Mouse (Mus musculus): Measurements from ENCODE around the gene Cyp26b1. TPM values are rescaled to one million over a fixed set of nuclear protein-coding genes. Genes with fewer than 3 reads are reported as not detected.

The Cyp26b1 gene
- polyA plus RNA-seq (2015; fragmentation: Nextera tagmentation; extraction: Ambion mirVana) = 2.6 and 7.7 TPM in 2 replicates

DNA sequence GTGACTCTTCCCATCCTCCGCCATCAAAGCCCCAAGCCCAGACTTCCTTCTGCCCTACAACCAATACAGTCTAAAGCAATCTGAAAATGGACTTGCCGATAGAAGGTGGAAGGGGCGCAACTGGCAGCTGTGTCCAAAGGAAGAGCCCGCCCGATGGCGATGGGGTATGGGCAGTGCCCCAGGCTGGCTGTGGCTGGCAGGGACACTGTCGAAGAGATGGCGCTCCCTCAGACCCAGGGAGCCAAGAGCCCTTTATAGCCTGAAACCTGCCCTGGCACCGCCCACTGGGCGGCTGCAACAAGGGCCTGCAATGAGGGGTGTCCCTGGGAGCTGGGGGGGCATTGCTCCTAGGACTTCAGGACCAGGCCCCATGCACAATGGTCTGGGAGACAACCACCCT is at the start of gene Cyp26b1:
TSS of gene Cyp26b1 (minus strand) at position 216 of the 400 bp plus-strand sequence.
- H3K9ac ChIP-seq (replicated peaks; ENCODE audit: low read depth) = no peak within 1 kb of the TSS
- H3K27ac ChIP-seq (ENCODE audit: low read length) = no peak within 1 kb of the TSS
- TF ChIP-seq EP300 (IDR thresholded peaks at IDR 0.05) (no peak), CTCF (IDR thresholded peaks at IDR 0.05) (no peak)
- no peak within 1 kb of the TSS for H3K4me3 ChIP-seq (ENCODE audit: low read depth, low read length)
- H3K9me3 ChIP-seq (ENCODE audit: low read length) = no peaks in the 10 kb centered on the region
- WGBS = 82% methylated on average over 10 of the region's 10 CpGs
- H3K36me3 ChIP-seq (ENCODE audit: insufficient read depth, low read length) = no peaks in the 10 kb centered on the region
- peaks cover 3% of the 10 kb centered on the region; the same call in 1 of the 2 replicates for H3K4me1 ChIP-seq (ENCODE audit: insufficient read depth, low read depth, low read length)
- no peak within 1 kb of the TSS for H3K4me2 ChIP-seq (replicated peaks; ENCODE audit: low read depth, low read length)
- DNase-seq (ENCODE audit: low spot score) (no peak), ATAC-seq (no peak)
- peaks cover 11% of the 10 kb centered on the region for H3K27me3 ChIP-seq (replicated peaks; ENCODE audit: insufficient read depth, low read length)

DNA sequence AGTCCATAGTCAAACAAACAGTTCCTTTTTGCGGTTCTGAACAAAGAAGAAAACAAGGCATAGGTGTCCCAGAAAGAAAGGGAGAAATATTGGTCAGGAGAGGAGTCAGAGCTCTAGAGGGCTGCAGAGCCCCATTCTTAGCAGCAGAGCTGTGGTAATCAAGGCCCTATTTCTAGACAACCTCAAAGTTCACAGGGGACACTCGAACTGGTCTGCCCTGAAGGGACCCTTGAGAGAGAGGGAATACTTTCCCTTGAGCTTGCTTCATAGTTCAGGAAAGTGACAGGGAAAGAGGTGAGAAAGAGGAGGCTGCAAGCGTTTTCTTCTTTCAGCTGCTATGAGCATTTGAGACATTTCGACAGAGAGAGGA is 47.3 kb upstream of the Cyp26b1 start:
- ATAC-seq = peak; percentile 59
- Histone ChIP-seq H3K4me1 (ENCODE audit: insufficient read depth, low read depth, low read length) (peaks cover 12% of the 10 kb centered on the region; the same call in 1 of the 2 replicates), H3K9me3 (ENCODE audit: low read length) (no peaks in the 10 kb centered on the region), H3K36me3 (ENCODE audit: insufficient read depth, low read length) (no peaks in the 10 kb centered on the region), H3K4me3 (ENCODE audit: low read depth, low read length) (no peak overlapping the region), H3K9ac (replicated peaks; ENCODE audit: low read depth) (no peak overlapping the region), H3K27ac (ENCODE audit: low read length) (no peak overlapping the region; the same call in 1 of the 2 replicates), H3K27me3 (replicated peaks; ENCODE audit: insufficient read depth, low read length) (no peaks in the 10 kb centered on the region), H3K4me2 (replicated peaks; ENCODE audit: low read depth, low read length) (no peak overlapping the region)
- DNase-seq (ENCODE audit: low spot score) = peak; percentile 49
- 16% methylated on average over 4 of the region's 4 CpGs for WGBS
- no peak for TF ChIP-seq EP300 (IDR thresholded peaks at IDR 0.05)
- peak; percentile 20; the same call in 1 of the 2 replicates for TF ChIP-seq CTCF (IDR thresholded peaks at IDR 0.05)

DNA sequence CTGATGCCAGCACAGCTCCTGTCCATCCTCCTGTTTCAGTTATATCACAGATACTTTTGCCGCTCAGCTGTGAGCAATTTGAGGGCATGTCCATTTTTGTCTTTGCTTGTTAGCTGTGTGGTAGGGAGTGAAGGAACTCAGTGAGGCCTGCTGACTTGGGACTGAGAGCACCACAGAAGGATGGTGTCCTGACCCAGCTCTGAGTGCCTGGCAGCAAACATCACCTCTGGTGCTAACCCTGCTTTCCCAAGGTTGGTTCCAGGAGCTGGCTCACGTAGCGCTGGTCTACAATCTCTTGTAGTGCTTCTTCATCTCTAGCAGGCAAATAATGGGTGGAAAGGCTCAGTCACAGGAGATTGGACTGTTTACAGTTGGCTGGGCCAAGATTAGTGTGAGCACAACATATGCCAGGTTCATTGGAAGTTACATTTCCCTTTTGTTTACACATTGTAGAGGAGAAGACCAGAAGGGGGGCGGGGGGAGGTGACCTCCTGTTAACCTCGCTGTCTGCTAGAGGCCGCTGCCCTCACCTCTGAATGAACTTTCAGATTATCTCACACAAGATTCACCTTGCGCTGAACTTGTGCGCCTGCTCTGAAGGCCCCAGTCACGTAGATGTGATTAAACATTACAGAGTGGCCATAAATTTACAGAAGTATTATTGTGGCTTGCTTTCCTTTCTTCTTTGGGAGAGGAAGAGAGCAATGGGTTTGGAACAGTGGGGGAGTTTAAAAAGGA is 46.8 kb upstream of the Cyp26b1 start:
- Histone ChIP-seq H3K27ac (ENCODE audit: low read length) (no peak overlapping the region), H3K36me3 (ENCODE audit: insufficient read depth, low read length) (no peaks in the 10 kb centered on the region), H3K27me3 (replicated peaks; ENCODE audit: insufficient read depth, low read length) (no peaks in the 10 kb centered on the region), H3K9me3 (ENCODE audit: low read length) (no peaks in the 10 kb centered on the region), H3K9ac (replicated peaks; ENCODE audit: low read depth) (no peak overlapping the region), H3K4me2 (replicated peaks; ENCODE audit: low read depth, low read length) (no peak overlapping the region), H3K4me3 (ENCODE audit: low read depth, low read length) (no peak overlapping the region), H3K4me1 (ENCODE audit: insufficient read depth, low read depth, low read length) (peaks cover 12% of the 10 kb centered on the region; the same call in 1 of the 2 replicates)
- TF ChIP-seq CTCF (IDR thresholded peaks at IDR 0.05) = no peak
- peak; percentile 80 for TF ChIP-seq EP300 (IDR thresholded peaks at IDR 0.05)
- ATAC-seq = peak; percentile 91
- 14% methylated on average over 9 of the region's 9 CpGs for WGBS
- DNase-seq (ENCODE audit: low spot score) = peak; percentile 64

DNA sequence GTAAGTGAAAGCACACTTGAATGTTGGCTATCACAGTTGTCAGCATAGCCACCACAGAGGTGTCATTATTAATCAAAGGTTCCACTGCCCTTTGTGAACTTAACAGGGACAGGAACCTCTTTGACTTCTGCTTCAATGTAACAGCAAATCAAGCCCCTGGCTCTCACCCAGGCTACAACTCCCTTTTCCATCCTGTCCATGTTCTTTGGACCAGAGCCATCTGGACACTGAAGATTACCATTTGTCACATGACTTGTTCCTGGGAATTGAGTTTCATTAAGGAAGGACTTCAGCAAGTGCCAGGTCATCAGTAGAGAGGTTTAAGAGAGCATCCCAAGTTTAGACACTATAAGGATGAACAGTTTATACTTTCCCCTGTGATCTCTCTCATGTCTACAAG is 44.5 kb upstream of the Cyp26b1 start:
- H3K27ac ChIP-seq (ENCODE audit: low read length) = no peak overlapping the region
- H3K36me3 ChIP-seq (ENCODE audit: insufficient read depth, low read length) = no peaks in the 10 kb centered on the region
- peak; percentile 75 for DNase-seq (ENCODE audit: low spot score)
- H3K27me3 ChIP-seq (replicated peaks; ENCODE audit: insufficient read depth, low read length) = no peaks in the 10 kb centered on the region
- no peak overlapping the region for H3K9ac ChIP-seq (replicated peaks; ENCODE audit: low read depth)
- no peaks in the 10 kb centered on the region for H3K9me3 ChIP-seq (ENCODE audit: low read length)
- no peak overlapping the region for H3K4me2 ChIP-seq (replicated peaks; ENCODE audit: low read depth, low read length)
- H3K4me3 ChIP-seq (ENCODE audit: low read depth, low read length) = no peak overlapping the region
- ATAC-seq = peak; percentile 58
- TF ChIP-seq EP300 (IDR thresholded peaks at IDR 0.05) (peak; percentile 70), CTCF (IDR thresholded peaks at IDR 0.05) (no peak)
- peaks cover 12% of the 10 kb centered on the region; the same call in 1 of the 2 replicates for H3K4me1 ChIP-seq (ENCODE audit: insufficient read depth, low read depth, low read length)

DNA sequence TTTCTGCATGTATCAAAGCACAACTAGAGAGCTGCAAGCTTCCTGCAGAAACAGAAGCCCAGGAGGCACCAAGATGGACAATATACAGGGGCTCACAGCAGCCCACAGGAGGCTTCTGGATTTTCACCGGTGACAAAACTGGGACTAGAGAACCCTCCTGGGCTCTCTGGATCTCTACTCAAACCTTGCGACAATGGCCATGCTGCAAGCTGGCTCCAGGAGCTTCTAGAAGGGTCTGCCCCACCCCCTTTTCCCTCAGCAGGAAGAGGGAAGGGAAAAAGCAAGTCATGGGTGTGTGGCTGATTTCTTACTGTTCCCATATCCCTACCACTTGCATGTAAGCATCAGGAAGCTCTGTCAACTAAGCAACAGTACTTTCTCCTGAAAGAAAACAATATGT is 37.9 kb upstream of the Cyp26b1 start:
- peak; percentile 18 for DNase-seq (ENCODE audit: low spot score)
- Histone ChIP-seq H3K4me3 (ENCODE audit: low read depth, low read length) (no peak overlapping the region), H3K4me1 (ENCODE audit: insufficient read depth, low read depth, low read length) (no peaks in the 10 kb centered on the region), H3K36me3 (ENCODE audit: insufficient read depth, low read length) (no peaks in the 10 kb centered on the region), H3K9me3 (ENCODE audit: low read length) (no peaks in the 10 kb centered on the region), H3K4me2 (replicated peaks; ENCODE audit: low read depth, low read length) (no peak overlapping the region), H3K27ac (ENCODE audit: low read length) (no peak overlapping the region), H3K9ac (replicated peaks; ENCODE audit: low read depth) (no peak overlapping the region), H3K27me3 (replicated peaks; ENCODE audit: insufficient read depth, low read length) (no peaks in the 10 kb centered on the region)
- no peak for ATAC-seq
- WGBS = 72% methylated on average over 2 of the region's 2 CpGs
- no peak for TF ChIP-seq CTCF (IDR thresholded peaks at IDR 0.05)
- TF ChIP-seq EP300 (IDR thresholded peaks at IDR 0.05) = no peak

DNA sequence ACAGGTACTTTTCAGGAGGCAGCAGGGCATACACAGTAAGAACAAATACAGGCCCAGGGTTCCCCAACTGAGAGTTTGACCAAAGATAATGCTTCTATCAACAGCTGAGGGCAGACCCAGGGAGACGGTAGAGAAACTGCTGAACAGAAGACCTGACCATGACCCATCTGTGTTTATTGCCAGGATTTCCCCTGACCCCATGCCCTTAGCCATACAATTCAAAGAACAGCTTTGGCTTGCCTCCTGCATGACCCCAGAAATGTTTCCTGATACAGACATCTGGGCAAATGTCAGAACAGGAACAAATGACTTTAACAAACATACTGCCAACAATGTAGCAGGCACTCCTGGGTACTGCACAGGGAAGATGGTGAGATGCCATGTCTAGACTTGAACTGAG is 36.6 kb upstream of the Cyp26b1 start:
- Histone ChIP-seq H3K9ac (replicated peaks; ENCODE audit: low read depth) (no peak overlapping the region), H3K4me1 (ENCODE audit: insufficient read depth, low read depth, low read length) (no peaks in the 10 kb centered on the region), H3K36me3 (ENCODE audit: insufficient read depth, low read length) (no peaks in the 10 kb centered on the region), H3K9me3 (ENCODE audit: low read length) (no peaks in the 10 kb centered on the region), H3K27me3 (replicated peaks; ENCODE audit: insufficient read depth, low read length) (no peaks in the 10 kb centered on the region), H3K4me2 (replicated peaks; ENCODE audit: low read depth, low read length) (no peak overlapping the region), H3K27ac (ENCODE audit: low read length) (no peak overlapping the region), H3K4me3 (ENCODE audit: low read depth, low read length) (no peak overlapping the region)
- 9% methylated on average over 1 of the region's 1 CpGs for WGBS
- peak; percentile 40 for DNase-seq (ENCODE audit: low spot score)
- ATAC-seq = peak; percentile 70
- TF ChIP-seq EP300 (IDR thresholded peaks at IDR 0.05) (peak; percentile 83), CTCF (IDR thresholded peaks at IDR 0.05) (peak; percentile 25; the same call in 1 of the 2 replicates)
